8 mouse cellular contexts compared by ENCODE assay signal in genomic region chr8:84799999-84800831, GRCm38 (mm10). TPM values are rescaled to one million over a fixed set of nuclear protein-coding genes. Genes with fewer than 3 reads are reported as not detected.
DNase-seq lines count a peak whose midpoint lies in the region; ATAC-seq and TF ChIP-seq lines count a peak whose summit lies in the region.

TSS of gene Nfix (minus strand) at chr8:84800344.

- H3K9ac ChIP-seq in embryonic facial prominence, embryonic 12.5 days: peak within 1 kb of the TSS; percentile 94
- peak within 1 kb of the TSS; percentile 80 for H3K9ac ChIP-seq in heart, embryonic 11.5 days (ENCODE audit: low read depth, low read length)
- peak within 1 kb of the TSS; percentile 86 for H3K9ac ChIP-seq in kidney, embryonic 14.5 days (ENCODE audit: low read depth, low read length)
- H3K9ac ChIP-seq in liver, adult 2 months (ENCODE audit: low read depth, low read length): peak within 1 kb of the TSS; percentile 100

- TF ChIP-seq POLR2A in liver, adult 2 months (IDR thresholded peaks at IDR 0.05; ENCODE audit: extremely low read depth, insufficient read depth, low read length): no peak

- peak within 1 kb of the TSS; percentile 67 for H3K4me2 ChIP-seq in embryonic facial prominence, embryonic 12.5 days (replicated peaks)
- H3K4me2 ChIP-seq in heart, embryonic 11.5 days: peak within 1 kb of the TSS; percentile 99
- peak within 1 kb of the TSS; percentile 98 for H3K4me2 ChIP-seq in kidney, embryonic 14.5 days (replicated peaks; ENCODE audit: low read depth, low read length)

- peak within 1 kb of the TSS; percentile 71 for H3K27ac ChIP-seq in embryonic facial prominence, embryonic 12.5 days
- no peak within 1 kb of the TSS; the same call in 1 of the 2 replicates for H3K27ac ChIP-seq in heart, embryonic 11.5 days (ENCODE audit: low read depth, low read length)
- H3K27ac ChIP-seq in kidney, embryonic 14.5 days (ENCODE audit: low read depth, low read length): no peak within 1 kb of the TSS
- H3K27ac ChIP-seq in liver, adult 2 months (replicated peaks; ENCODE audit: insufficient read depth, low read depth, low read length): peak within 1 kb of the TSS; percentile 82

- DNase-seq in T-cell, adult 2 months (ENCODE audit: low spot score): peak; percentile 43
- DNase-seq in liver, adult 2 months (ENCODE audit: extremely low read depth, low read depth, low spot score): peak; percentile 51
- peak; percentile 81 for DNase-seq in urinary bladder, postnatal 14 days (ENCODE audit: low spot score)

- peaks cover 25% of the 10 kb centered on the region for H3K4me1 ChIP-seq in embryonic facial prominence, embryonic 12.5 days
- peaks cover 7% of the 10 kb centered on the region; the same call in 1 of the 2 replicates for H3K4me1 ChIP-seq in heart, embryonic 11.5 days (ENCODE audit: control insufficient read depth, insufficient read depth, low read length)
- 0 out of 2 replicates have a peak, but pooled peaks cover 3% of the 10 kb centered on the region for H3K4me1 ChIP-seq in kidney, embryonic 14.5 days (ENCODE audit: control insufficient read depth, insufficient read depth, low read length)
- H3K4me1 ChIP-seq in liver, adult 2 months (ENCODE audit: control insufficient read depth, insufficient read depth, low read length): peaks cover 28% of the 10 kb centered on the region

- H3K9me3 ChIP-seq in embryonic facial prominence, embryonic 12.5 days: no peaks in the 10 kb centered on the region
- H3K9me3 ChIP-seq in heart, embryonic 11.5 days (replicated peaks; ENCODE audit: control insufficient read depth, low read length): no peaks in the 10 kb centered on the region
- no peaks in the 10 kb centered on the region for H3K9me3 ChIP-seq in kidney, embryonic 14.5 days (ENCODE audit: control insufficient read depth, low read length)

- H3K27me3 ChIP-seq in C2C12 (ENCODE audit: control insufficient read depth, insufficient read depth, insufficient read length): no peaks in the 10 kb centered on the region
- H3K27me3 ChIP-seq in embryonic facial prominence, embryonic 12.5 days: peaks cover 89% of the 10 kb centered on the region
- H3K27me3 ChIP-seq in heart, embryonic 11.5 days (ENCODE audit: control insufficient read depth, insufficient read depth, low read length): peaks cover 84% of the 10 kb centered on the region
- H3K27me3 ChIP-seq in kidney, embryonic 14.5 days (ENCODE audit: control insufficient read depth, insufficient read depth, low read length): peaks cover 92% of the 10 kb centered on the region
- H3K27me3 ChIP-seq in liver, adult 2 months (ENCODE audit: control insufficient read depth, insufficient read depth, low read length): no peaks in the 10 kb centered on the region

- H3K4me3 ChIP-seq in C2C12 (ENCODE audit: insufficient read depth, poor library complexity, severe bottlenecking): peak within 1 kb of the TSS; percentile 64
- peak within 1 kb of the TSS; percentile 67 for H3K4me3 ChIP-seq in embryonic facial prominence, embryonic 12.5 days
- H3K4me3 ChIP-seq in heart, embryonic 11.5 days (ENCODE audit: low read depth, low read length): peak within 1 kb of the TSS; percentile 68
- H3K4me3 ChIP-seq in kidney, embryonic 14.5 days (ENCODE audit: low read length): peak within 1 kb of the TSS; percentile 53
- H3K4me3 ChIP-seq in liver, adult 2 months (ENCODE audit: insufficient read depth, low read depth, low read length): peak within 1 kb of the TSS; percentile 83

- no peak for TF ChIP-seq CTCF in C2C12 (IDR thresholded peaks at IDR 0.05; ENCODE audit: control insufficient read depth, insufficient read depth, insufficient read length)
- no peak for TF ChIP-seq CTCF in liver, adult 2 months (IDR thresholded peaks at IDR 0.05; ENCODE audit: low read depth, low read length)

- peaks cover 45% of the 10 kb centered on the region for H3K79me2 ChIP-seq in C2C12 (ENCODE audit: control insufficient read depth, insufficient read depth)
- H3K79me2 ChIP-seq in liver, adult 2 months (ENCODE audit: control insufficient read depth, insufficient read depth, low read length): peaks cover 44% of the 10 kb centered on the region

- 4% methylated on average over 33 of the region's 125 CpGs for WGBS in embryonic facial prominence, embryonic 12.5 days
- 4% methylated on average over 37 of the region's 125 CpGs for WGBS in heart, embryonic 11.5 days (ENCODE audit: insufficient replicate concordance)
- 2% methylated on average over 59 of the region's 125 CpGs for WGBS in kidney, embryonic 14.5 days
- WGBS in liver, adult 2 months: 18% methylated on average over 115 of the region's 125 CpGs

- no peak for ATAC-seq in embryonic facial prominence, embryonic 12.5 days (ENCODE audit: insufficient number of reproducible peaks, insufficient read depth, low FRiP score, low TSS enrichment)
- no peak; the same call in 1 of the 2 replicates for ATAC-seq in heart, embryonic 11.5 days (replicated peaks; ENCODE audit: insufficient number of reproducible peaks, low FRiP score, low TSS enrichment)
- peak; percentile 47 for ATAC-seq in kidney, embryonic 14.5 days (ENCODE audit: low FRiP score, low TSS enrichment)
- no peak for ATAC-seq in monocyte, adult 5-6 weeks (replicated peaks; ENCODE audit: insufficient number of reproducible peaks, low FRiP score, low TSS enrichment, poor library complexity, severe bottlenecking)

- H3ac ChIP-seq in C2C12 (ENCODE audit: control insufficient read depth, insufficient read length, low read depth): peak within 1 kb of the TSS; percentile 95

- H3K79me3 ChIP-seq in C2C12 (ENCODE audit: low read depth): peaks cover 38% of the 10 kb centered on the region

- peaks cover 18% of the 10 kb centered on the region for H3K36me3 ChIP-seq in C2C12 (ENCODE audit: control insufficient read depth, insufficient read depth)
- H3K36me3 ChIP-seq in embryonic facial prominence, embryonic 12.5 days: peaks cover 13% of the 10 kb centered on the region
- H3K36me3 ChIP-seq in heart, embryonic 11.5 days (ENCODE audit: control insufficient read depth, insufficient read depth, low read length): no peaks in the 10 kb centered on the region
- no peaks in the 10 kb centered on the region for H3K36me3 ChIP-seq in kidney, embryonic 14.5 days (ENCODE audit: control insufficient read depth, insufficient read depth, low read length)
- peaks cover 2% of the 10 kb centered on the region; the same call in 1 of the 2 replicates for H3K36me3 ChIP-seq in liver, adult 2 months (ENCODE audit: control insufficient read depth, insufficient read depth, low read length)

TF ChIP-seq in C2C12, 6 proteins besides CTCF, POLR2A, EP300 and RAD21:
- TF ChIP-seq FOSL1 (IDR thresholded peaks at IDR 0.05; ENCODE audit: insufficient read depth, low read length, poor library complexity, severe bottlenecking) (no peak), MAX (IDR thresholded peaks at IDR 0.05) (peak; percentile 83), USF1 (IDR thresholded peaks at IDR 0.05; ENCODE audit: low read depth) (peak; percentile 17)

RNA-seq across cellular contexts. Expression of gene Nfix, which starts in this region (rescaled TPM):
- 50.7 TPM for polyA plus RNA-seq in C2C12 (2012; fragmentation: generic; extraction: Trizol)
- polyA plus RNA-seq in embryonic facial prominence, embryonic 12.5 days (2016; fragmentation: Nextera tagmentation; extraction: Ambion mirVana): 18.4 and 21.2 TPM in 2 replicates
- 6.1 and 7.6 TPM in 2 replicates for polyA plus RNA-seq in heart, embryonic 11.5 days (2014; fragmentation: Nextera tagmentation; extraction: Ambion mirVana)
- polyA plus RNA-seq in kidney, embryonic 14.5 days (2014; fragmentation: Nextera tagmentation; extraction: Ambion mirVana): 9.4 and 10.9 TPM in 2 replicates
- 20.7 and 27.5 TPM in 2 replicates for total RNA-seq in liver, adult 2 months (2014; rRNA removed)
- polyA plus RNA-seq in liver, adult 2 months (2012; rRNA removed): 32.9 and 34.4 TPM in 2 replicates
- 8.1 to 16.7 TPM (median 9.9 TPM) in 3 replicates for total RNA-seq in monocyte, adult 5-6 weeks (2017)

Comparison
In these comparisons a context has a peak if more than half of its experiments do, and no peak if none do; other contexts are left out.
1. H3K27ac ChIP-seq: peak in embryonic facial prominence, embryonic 12.5 days (single experiment) and liver, adult 2 months (single experiment); none in heart, embryonic 11.5 days (single experiment) and kidney, embryonic 14.5 days (single experiment).
2. Peak in every context shown above with its lines, with median percentiles within 50 percentile points of each other: H3K4me3 ChIP-seq, DNase-seq, H3K4me2 ChIP-seq and H3K9ac ChIP-seq.